Mouse (Mus musculus) MEL (cell line): Measurements from ENCODE around the gene Hoxb4. TPM values are rescaled to one million over a fixed set of nuclear protein-coding genes. Genes with fewer than 3 reads are reported as not detected.

Source experiments
- DNase-seq: peaks from one replicate; pipeline ENCODE4 v3.0.0; 2011; ENCODE audit warnings: low read depth, low spot score
- H3K27ac ChIP-seq: 2 replicates; pipeline ENCODE4 v1.5.1; 2012; ENCODE audit warnings: low read depth, mild to moderate bottlenecking, control low read depth, low read length, moderate library complexity; ENCODE audit not compliant: control insufficient read depth
- H3K27me3 ChIP-seq, 2 experiments: fragments of 150-350 bp in 1 of 2; sonication (generic) in 1 of 2; 2 replicates each; pipeline ENCODE4 v1.6.1; 2012; ENCODE audit warnings: low read length in 2 of 2, mild to moderate bottlenecking in 2 of 2, improper control_type of control experiment in 1 of 2, moderate library complexity in 1 of 2; ENCODE audit not compliant: insufficient read depth in 2 of 2, control insufficient read depth in 1 of 2
- H3K36me3 ChIP-seq, 2 experiments: 2 replicates each; pipeline ENCODE4 v1.6.1; 2012 to 2014; ENCODE audit warnings: low read length in 2 of 2, improper control_type of control experiment in 1 of 2, inconsistent platforms in 1 of 2, mild to moderate bottlenecking in 1 of 2; ENCODE audit not compliant: insufficient read depth in 2 of 2, control insufficient read depth in 1 of 2
- H3K4me1 ChIP-seq, 2 experiments: fragments of 150-350 bp in 1 of 2; sonication (generic) in 1 of 2; 2 replicates each; pipeline ENCODE4 v1.6.1; 2012; ENCODE audit warnings: low read length in 2 of 2, improper control_type of control experiment in 1 of 2, mild to moderate bottlenecking in 1 of 2; ENCODE audit not compliant: insufficient read depth in 2 of 2, control insufficient read depth in 1 of 2
- H3K4me3 ChIP-seq, 2 experiments: fragments of 150-350 bp in 1 of 2; sonication (generic) in 1 of 2; 2 replicates each; pipeline ENCODE4 v1.5.1; 2012; ENCODE audit warnings: low read depth in 2 of 2, low read length in 2 of 2, mild to moderate bottlenecking in 2 of 2, moderate library complexity in 2 of 2, control low read depth in 1 of 2, improper control_type of control experiment in 1 of 2; ENCODE audit not compliant: control insufficient read depth in 1 of 2, insufficient read depth in 1 of 2
- H3K79me2 ChIP-seq: 2 replicates; pipeline ENCODE4 v1.6.1; 2012; ENCODE audit warnings: mild to moderate bottlenecking, low read length, moderate library complexity; ENCODE audit not compliant: control insufficient read depth, poor library complexity, insufficient read depth
- H3K9ac ChIP-seq: 2 replicates; pipeline ENCODE4 v1.6.1; 2012; ENCODE audit warnings: low read depth, mild to moderate bottlenecking, control low read depth, low read length, moderate library complexity; ENCODE audit not compliant: control insufficient read depth, poor library complexity, severe bottlenecking
- H3K9me3 ChIP-seq: fragments of 150-350 bp; sonication (generic); replicated peaks from 2 replicates; pipeline ENCODE4 v1.6.1; 2012; ENCODE audit warnings: mild to moderate bottlenecking, low read length, improper control_type of control experiment, moderate library complexity; ENCODE audit not compliant: insufficient read depth
- EP300 ChIP-seq, 2 experiments: IDR thresholded peaks; 2 replicates each; pipeline ENCODE4 v1.6.1; 2011; ENCODE audit warnings: improper control_type of control experiment in 2 of 2, low read length in 2 of 2, low read depth in 1 of 2, mild to moderate bottlenecking in 1 of 2
- ETS1 ChIP-seq: IDR thresholded peaks from 2 replicates; pipeline ENCODE4 v1.6.1; 2012; ENCODE audit warnings: low read depth, mild to moderate bottlenecking, inconsistent platforms, low read length, improper control_type of control experiment, moderate library complexity
- HCFC1 ChIP-seq: IDR thresholded peaks from 2 replicates; pipeline ENCODE4 v1.6.1; 2012; ENCODE audit warnings: low read depth, mild to moderate bottlenecking, inconsistent platforms, low read length, improper control_type of control experiment, moderate library complexity
- MAX ChIP-seq: IDR thresholded peaks from 2 replicates; pipeline ENCODE4 v1.6.1; 2011; ENCODE audit warnings: low read length, improper control_type of control experiment
- MAZ ChIP-seq: IDR thresholded peaks from 2 replicates; pipeline ENCODE4 v1.6.1; 2012; ENCODE audit warnings: low read depth, mild to moderate bottlenecking, inconsistent platforms, low read length, improper control_type of control experiment
- MXI1 ChIP-seq: IDR thresholded peaks from 2 replicates; pipeline ENCODE4 v1.6.1; 2011; ENCODE audit warnings: mild to moderate bottlenecking, low read depth, low read length, improper control_type of control experiment
- NELFE ChIP-seq: IDR thresholded peaks from 2 replicates; pipeline ENCODE4 v1.6.1; 2011; ENCODE audit warnings: low read depth, low read length, improper control_type of control experiment
- NRF1 ChIP-seq: IDR thresholded peaks from 2 replicates; pipeline ENCODE4 v1.6.1; 2014; ENCODE audit warnings: low read depth, mild to moderate bottlenecking, inconsistent platforms, low read length, improper control_type of control experiment, moderate library complexity; ENCODE audit not compliant: poor library complexity, insufficient read depth, severe bottlenecking
- POLR2A ChIP-seq, 2 experiments: IDR thresholded peaks; 2 replicates each; pipeline ENCODE4 v1.6.1; 2011 to 2012; ENCODE audit warnings: low read length in 2 of 2, mild to moderate bottlenecking in 2 of 2, control low read depth in 1 of 2, improper control_type of control experiment in 1 of 2, low read depth in 1 of 2, moderate library complexity in 1 of 2; ENCODE audit not compliant: control insufficient read depth in 1 of 2, insufficient read depth in 1 of 2, poor library complexity in 1 of 2
- POLR2AphosphoS2 ChIP-seq: IDR thresholded peaks from 2 replicates; pipeline ENCODE4 v1.6.1; 2011; ENCODE audit warnings: low read length, improper control_type of control experiment
- RCOR1 ChIP-seq: IDR thresholded peaks from 2 replicates; pipeline ENCODE4 v1.6.1; 2012; ENCODE audit warnings: low read depth, mild to moderate bottlenecking, inconsistent platforms, low read length, improper control_type of control experiment
- SIN3A ChIP-seq: IDR thresholded peaks from 2 replicates; pipeline ENCODE4 v1.6.1; 2012; ENCODE audit warnings: low read length, improper control_type of control experiment, inconsistent platforms
- SMC3 ChIP-seq: IDR thresholded peaks from 2 replicates; pipeline ENCODE4 v1.6.1; 2011; ENCODE audit warnings: low read depth, low read length, improper control_type of control experiment
- TBP ChIP-seq: IDR thresholded peaks from 2 replicates; pipeline ENCODE4 v1.8.0; 2011; ENCODE audit warnings: low read depth, low read length, improper control_type of control experiment
- UBTF ChIP-seq: IDR thresholded peaks from 2 replicates; pipeline ENCODE4 v1.6.1; 2012; ENCODE audit warnings: low read depth, mild to moderate bottlenecking, inconsistent platforms, low read length, improper control_type of control experiment, moderate library complexity, borderline replicate concordance; ENCODE audit not compliant: insufficient read depth
- USF1 ChIP-seq: IDR thresholded peaks from 2 replicates; pipeline ENCODE4 v1.6.1; 2014; ENCODE audit warnings: low read depth, mild to moderate bottlenecking, inconsistent platforms, low read length, improper control_type of control experiment, moderate library complexity
- USF2 ChIP-seq, 2 experiments: IDR thresholded peaks; 2 replicates each; pipeline ENCODE4 v1.6.1; 2011 to 2012; ENCODE audit warnings: improper control_type of control experiment in 2 of 2, low read length in 2 of 2, borderline replicate concordance in 1 of 2, inconsistent platforms in 1 of 2, low read depth in 1 of 2, mild to moderate bottlenecking in 1 of 2; ENCODE audit not compliant: insufficient read depth in 1 of 2
- ZC3H11A ChIP-seq: IDR thresholded peaks from 2 replicates; pipeline ENCODE4 v1.6.1; 2012; ENCODE audit warnings: low read depth, mild to moderate bottlenecking, inconsistent platforms, low read length, improper control_type of control experiment
- ZKSCAN1 ChIP-seq: IDR thresholded peaks from 2 replicates; pipeline ENCODE4 v1.6.1; 2012; ENCODE audit warnings: low read depth, mild to moderate bottlenecking, inconsistent platforms, low read length, improper control_type of control experiment, moderate library complexity
- ZNF384 ChIP-seq: IDR thresholded peaks from 2 replicates; pipeline ENCODE4 v1.6.1; 2012; ENCODE audit warnings: low read depth, mild to moderate bottlenecking, inconsistent platforms, low read length, improper control_type of control experiment
- polyA plus RNA-seq, 2 experiments: library from polyadenylated mRNA; stranded (reverse) in 1 of 2; unstranded in 1 of 2; fragments of >175 nt in 1 of 2; fragments of >200 nt in 1 of 2; gene quantifications; 2 replicates each; pipeline versions ENCODE4 v1.2.1 to v1.2.4; 2012; ENCODE audit warnings: low replicate concordance in 2 of 2, low read depth in 1 of 2; ENCODE audit not compliant: insufficient read length in 2 of 2, insufficient read depth in 1 of 2, missing spikeins in 1 of 2
- total RNA-seq: library from RNA; depleted of rRNA; stranded (reverse); fragments of 300-350 nt; gene quantifications from 2 replicates; pipeline ENCODE4 v1.2.3, GENCODE M21; 2012

Gene Hoxb4
- total and polyA plus RNA-seq, 3 experiments = not detected

- Histone ChIP-seq H3K27ac (no peak overlapping the region), H3K27me3 (peaks cover 3 to 6% of the 10 kb centered on the region in 2 experiments; a peak in 2 of 4 replicates), H3K79me2 (no peaks in the 10 kb centered on the region), H3K4me3 (no peak overlapping the region), H3K4me1 (0 out of 4 replicates have a peak, but pooled peaks cover 0 to 1% of the 10 kb centered on the region in 2 experiments)
- DNase-seq = no peak
- TF ChIP-seq ZC3H11A (no peak), SIN3A (no peak), RCOR1 (no peak), USF2 (IDR thresholded peaks at IDR 0.05; ENCODE audit: borderline replicate concordance in 1 of 2, insufficient read depth in 1 of 2, low read depth in 1 of 2, low read length in 2 of 2) (no peak), UBTF (no peak), MAZ (no peak), MAX (no peak), NELFE (no peak), POLR2AphosphoS2 (no peak), MXI1 (no peak), NRF1 (no peak), ZNF384 (no peak)
- TF ChIP-seq, all 39 proteins: peak for 0
- no peaks in the 10 kb centered on the region for H3K36me3 ChIP-seq
- no peak overlapping the region for H3K9ac ChIP-seq
- no peaks in the 10 kb centered on the region for H3K9me3 ChIP-seq
Observed at GRCm38 (mm10) chr11:96289837-96290236, 28.2 kb upstream of the Hoxb4 start.

GRCm38 (mm10) chr11:96290705-96291355 is 27.2 kb upstream of the Hoxb4 start:
- DNase-seq = no peak
- no peaks in the 10 kb centered on the region for H3K79me2 ChIP-seq
- no peak for TF ChIP-seq ZC3H11A
- TF ChIP-seq POLR2AphosphoS2 = no peak
- TF ChIP-seq TBP = no peak
- TF ChIP-seq SMC3 = no peak
- TF ChIP-seq USF1 = no peak
- no peak for TF ChIP-seq NRF1
- no peak for TF ChIP-seq ETS1
- no peak for TF ChIP-seq EP300 (IDR thresholded peaks at IDR 0.05; ENCODE audit: low read depth in 1 of 2, low read length in 2 of 2)
- TF ChIP-seq POLR2A (IDR thresholded peaks at IDR 0.05; ENCODE audit: control insufficient read depth in 1 of 2, insufficient read depth in 1 of 2, low read depth in 1 of 2, low read length in 2 of 2, poor library complexity in 1 of 2) = no peak
- TF ChIP-seq HCFC1 = no peak
- TF ChIP-seq NELFE = no peak
- no peak for TF ChIP-seq ZKSCAN1
- TF ChIP-seq, all 39 proteins: peak for 0
- H3K27me3 ChIP-seq = peaks cover 9% of the 10 kb centered on the region in 2 experiments
- H3K36me3 ChIP-seq = no peaks in the 10 kb centered on the region
- H3K9me3 ChIP-seq = no peaks in the 10 kb centered on the region
- H3K4me3 ChIP-seq = no peak overlapping the region
- 0 out of 4 replicates have a peak, but pooled peaks cover 0 to 4% of the 10 kb centered on the region in 2 experiments for H3K4me1 ChIP-seq
- no peak overlapping the region for H3K27ac ChIP-seq
- no peak overlapping the region for H3K9ac ChIP-seq
